Mouse (Mus musculus): Measurements from ENCODE around the gene Nr1i2. TPM values are rescaled to one million over a fixed set of nuclear protein-coding genes. Genes with fewer than 3 reads are reported as not detected.

Gene Nr1i2
- polyA plus RNA-seq, 1 experiment from 2014 or later = not detected

- peaks cover 4% of the 10 kb centered on the region; the same call in 1 of the 2 replicates for H3K36me3 ChIP-seq (ENCODE audit: control insufficient read depth, insufficient read depth, low read length)
Measured at GRCm38 (mm10) chr16:38205272-38205671, 89.4 kb downstream of the Nr1i2 start.

More at GRCm38 (mm10) chr16:38205272-38205671, 89.4 kb downstream of the Nr1i2 start:
- Histone ChIP-seq H3K4me3 (ENCODE audit: low read depth, low read length) (no peak overlapping the region), H3K9ac (ENCODE audit: low read length) (no peak overlapping the region), H3K9me3 (ENCODE audit: control insufficient read depth, low read length) (no peaks in the 10 kb centered on the region), H3K27me3 (ENCODE audit: control insufficient read depth, insufficient read depth, low read length) (no peaks in the 10 kb centered on the region), H3K4me1 (replicated peaks; ENCODE audit: control insufficient read depth, insufficient read depth, low read length) (no peaks in the 10 kb centered on the region), H3K27ac (ENCODE audit: low read depth, low read length) (no peak overlapping the region), H3K4me2 (ENCODE audit: low read depth, low read length, severe bottlenecking) (no peak overlapping the region)
- DNase-seq (ENCODE audit: low spot score) = no peak
- 95% methylated on average over 7 of the region's 7 CpGs for WGBS
- ATAC-seq (replicated peaks; ENCODE audit: low FRiP score) = no peak

Other genes with a start within 250 kb of the Nr1i2 start
- gene Gsk3b, start 205.8 kb downstream of the Nr1i2 start, polyA plus RNA-seq (2014; fragmentation: Nextera tagmentation; extraction: Ambion mirVana) = 106 and 110 TPM in 2 replicates
- 0.39 and 0.41 TPM in 2 replicates for gene Maats1, start 47.3 kb upstream of the Nr1i2 start, polyA plus RNA-seq (2014; fragmentation: Nextera tagmentation; extraction: Ambion mirVana)
- 118 and 119 TPM in 2 replicates for gene Cox17, start 52.2 kb upstream of the Nr1i2 start, polyA plus RNA-seq (2014; fragmentation: Nextera tagmentation; extraction: Ambion mirVana)
- not detected in 2 replicates for gene Gm21987, start 52.2 kb upstream of the Nr1i2 start, polyA plus RNA-seq (2014; fragmentation: Nextera tagmentation; extraction: Ambion mirVana)
- 0.56 and 1.4 TPM in 2 replicates for gene Popdc2, start 67.4 kb upstream of the Nr1i2 start, polyA plus RNA-seq (2014; fragmentation: Nextera tagmentation; extraction: Ambion mirVana)
- 0.15 and 0.25 TPM in 2 replicates for gene Pla1a, start 138.3 kb upstream of the Nr1i2 start, polyA plus RNA-seq (2014; fragmentation: Nextera tagmentation; extraction: Ambion mirVana)
- 135 and 137 TPM in 2 replicates for gene Adprh, start 157.9 kb upstream of the Nr1i2 start, polyA plus RNA-seq (2014; fragmentation: Nextera tagmentation; extraction: Ambion mirVana)
- 0.45 and 0.73 TPM in 2 replicates for gene Cd80, start 160.7 kb upstream of the Nr1i2 start, polyA plus RNA-seq (2014; fragmentation: Nextera tagmentation; extraction: Ambion mirVana)
- gene Timmdc1, start 227.8 kb upstream of the Nr1i2 start, polyA plus RNA-seq (2014; fragmentation: Nextera tagmentation; extraction: Ambion mirVana) = 30.2 and 31.3 TPM in 2 replicates